Mouse (Mus musculus) embryonic facial prominence, embryonic 10.5 days (tissue): ENCODE measurements around the gene Vps51. TPM values are rescaled to one million over a fixed set of nuclear protein-coding genes. Genes with fewer than 3 reads are reported as not detected.

Source experiments
- DNase-seq: peaks from one replicate; pipeline ENCODE4 v3.0.0-alpha.2; 2017; ENCODE audit warnings: low spot score
- H3K27ac ChIP-seq: fragments of 300-500 bp; sonication (generic); replicated peaks from 2 replicates; pipeline ENCODE4 v1.5.1; 2016; ENCODE audit warnings: mild to moderate bottlenecking
- H3K27me3 ChIP-seq: fragments of 300-500 bp; sonication (generic); replicated peaks from 2 replicates; pipeline ENCODE4 v1.6.1; 2016; ENCODE audit warnings: low read depth, mild to moderate bottlenecking; ENCODE audit not compliant: poor library complexity, severe bottlenecking
- H3K36me3 ChIP-seq: fragments of 300-500 bp; sonication (generic); replicated peaks from 2 replicates; pipeline ENCODE4 v1.6.1; 2016; ENCODE audit warnings: mild to moderate bottlenecking, moderate library complexity
- H3K4me1 ChIP-seq: fragments of 300-500 bp; sonication (generic); 2 replicates; pipeline ENCODE4 v1.6.1; 2016
- H3K4me3 ChIP-seq: fragments of 300-500 bp; sonication (generic); 2 replicates; pipeline ENCODE4 v1.5.1; 2016; ENCODE audit warnings: mild to moderate bottlenecking, moderate library complexity
- H3K9me3 ChIP-seq: fragments of 300-500 bp; sonication (generic); 2 replicates; pipeline ENCODE4 v1.6.1; 2016; ENCODE audit warnings: mild to moderate bottlenecking
- WGBS: fragments of 180-500 bp; shearing (Covaris S2); methylation state at CpG from one replicate; pipeline ENCODE4 v1.1.7; 2016; 5-methylcytosine and 5-hydroxymethylcytosine counted together
- polyA plus RNA-seq: library from polyadenylated mRNA; unstranded; fragments of >200 nt; fragmentation: Nextera tagmentation; extraction: Ambion mirVana; gene quantifications from 2 replicates; pipeline ENCODE4 v1.2.1, GENCODE M21; 2016

Gene Vps51
- 70.5 and 71.9 TPM in 2 replicates for polyA plus RNA-seq

- H3K4me1 ChIP-seq = peaks cover 19% of the 10 kb centered on the region
- no peaks in the 10 kb centered on the region for H3K9me3 ChIP-seq
- WGBS = 2% methylated on average over 33 of the region's 33 CpGs
- no peaks in the 10 kb centered on the region for H3K27me3 ChIP-seq
- H3K36me3 ChIP-seq = peaks cover 56% of the 10 kb centered on the region
- H3K27ac ChIP-seq = peak within 1 kb of the TSS; percentile 94
- peak; percentile 86 for DNase-seq
- H3K4me3 ChIP-seq = peak within 1 kb of the TSS; percentile 70
Measured at GRCm38 (mm10) chr19:6076564-6077393, at the start of gene Vps51. TSS of gene Vps51 (minus strand) at chr19:6077231.

GRCm38 (mm10) chr19:6126289-6126688 is 49.3 kb upstream of the Vps51 start:
- Histone ChIP-seq H3K27ac (no peak overlapping the region), H3K4me1 (peaks cover 25% of the 10 kb centered on the region), H3K4me3 (no peak overlapping the region), H3K27me3 (no peaks in the 10 kb centered on the region), H3K36me3 (peaks cover 2% of the 10 kb centered on the region; the same call in 1 of the 2 replicates), H3K9me3 (no peaks in the 10 kb centered on the region)
- WGBS = 23% methylated on average over 4 of the region's 4 CpGs
- peak; percentile 36 for DNase-seq

GRCm38 (mm10) chr19:6124898-6125297 is 47.9 kb upstream of the Vps51 start:
- Histone ChIP-seq H3K27me3 (no peaks in the 10 kb centered on the region), H3K36me3 (peaks cover 5% of the 10 kb centered on the region; the same call in 1 of the 2 replicates), H3K9me3 (no peaks in the 10 kb centered on the region), H3K4me3 (no peak overlapping the region), H3K27ac (no peak overlapping the region), H3K4me1 (peaks cover 27% of the 10 kb centered on the region)
- no peak for DNase-seq
- WGBS = 76% methylated on average over 2 of the region's 2 CpGs

- 47% methylated on average over 8 of the region's 8 CpGs for WGBS
- peaks cover 39% of the 10 kb centered on the region for H3K4me1 ChIP-seq
- H3K9me3 ChIP-seq = no peaks in the 10 kb centered on the region
- peaks cover 5% of the 10 kb centered on the region; the same call in 1 of the 2 replicates for H3K36me3 ChIP-seq
- no peaks in the 10 kb centered on the region for H3K27me3 ChIP-seq
- peak overlapping the region; percentile 80 for H3K27ac ChIP-seq
- H3K4me3 ChIP-seq = 0 out of 2 replicates have a peak overlapping the region, but pooled peaks have one; percentile 6
- DNase-seq = peak; percentile 54
Measured at GRCm38 (mm10) chr19:6123330-6123729, 46.3 kb upstream of the Vps51 start.

GRCm38 (mm10) chr19:6121761-6122160 is 44.7 kb upstream of the Vps51 start:
- H3K27ac ChIP-seq = peak overlapping the region; percentile 72
- H3K9me3 ChIP-seq = no peaks in the 10 kb centered on the region
- peaks cover 42% of the 10 kb centered on the region for H3K4me1 ChIP-seq
- WGBS = 37% methylated on average over 19 of the region's 19 CpGs
- no peaks in the 10 kb centered on the region for H3K27me3 ChIP-seq
- H3K36me3 ChIP-seq = peaks cover 8% of the 10 kb centered on the region; the same call in 1 of the 2 replicates
- peak overlapping the region; percentile 33; the same call in 1 of the 2 replicates for H3K4me3 ChIP-seq
- DNase-seq = no peak

- H3K4me3 ChIP-seq = peak overlapping the region; percentile 94
- H3K36me3 ChIP-seq = peaks cover 38% of the 10 kb centered on the region
- 2% methylated on average over 8 of the region's 8 CpGs for WGBS
- H3K9me3 ChIP-seq = no peaks in the 10 kb centered on the region
- peaks cover 43% of the 10 kb centered on the region for H3K4me1 ChIP-seq
- DNase-seq = peak; percentile 45
- no peaks in the 10 kb centered on the region for H3K27me3 ChIP-seq
- H3K27ac ChIP-seq = peak overlapping the region; percentile 92
Measured at GRCm38 (mm10) chr19:6118677-6119185, 41.7 kb upstream of the Vps51 start.

GRCm38 (mm10) chr19:6117986-6118676 is 41.1 kb upstream of the Vps51 start, which contains the start of gene Sac3d1:
TSS of gene Sac3d1 (minus strand) at chr19:6118650.
- H3K4me1 ChIP-seq = peaks cover 38% of the 10 kb centered on the region

GRCm38 (mm10) chr19:6117346-6117985 is 40.4 kb upstream of the Vps51 start:
- peaks cover 51% of the 10 kb centered on the region for H3K36me3 ChIP-seq
- peak overlapping the region; percentile 92 for H3K27ac ChIP-seq
- H3K4me1 ChIP-seq = peaks cover 38% of the 10 kb centered on the region
- no peaks in the 10 kb centered on the region for H3K27me3 ChIP-seq
- no peaks in the 10 kb centered on the region for H3K9me3 ChIP-seq
- WGBS = 6% methylated on average over 32 of the region's 32 CpGs
- peak overlapping the region; percentile 94 for H3K4me3 ChIP-seq
- DNase-seq = no peak

More at GRCm38 (mm10) chr19:6117986-6118676, 41.1 kb upstream of the Vps51 start, which contains the start of gene Sac3d1:
- DNase-seq = peak; percentile 92
- Histone ChIP-seq H3K27ac (peak within 1 kb of the TSS; percentile 92), H3K9me3 (no peaks in the 10 kb centered on the region), H3K27me3 (no peaks in the 10 kb centered on the region), H3K4me3 (peak within 1 kb of the TSS; percentile 94), H3K36me3 (peaks cover 44% of the 10 kb centered on the region)
- under 1% methylated on average over 77 of the region's 77 CpGs for WGBS

GRCm38 (mm10) chr19:6116113-6116850 is 39.3 kb upstream of the Vps51 start:
- Histone ChIP-seq H3K4me1 (peaks cover 30% of the 10 kb centered on the region), H3K27ac (no peak overlapping the region), H3K27me3 (no peaks in the 10 kb centered on the region), H3K36me3 (peaks cover 60% of the 10 kb centered on the region), H3K9me3 (no peaks in the 10 kb centered on the region), H3K4me3 (peak overlapping the region; percentile 94)
- WGBS = 89% methylated on average over 15 of the region's 15 CpGs
- DNase-seq = no peak

- H3K27me3 ChIP-seq = no peaks in the 10 kb centered on the region
- H3K27ac ChIP-seq = no peak overlapping the region
- H3K36me3 ChIP-seq = peaks cover 64% of the 10 kb centered on the region
- H3K4me3 ChIP-seq = no peak overlapping the region
- 75% methylated on average over 6 of the region's 6 CpGs for WGBS
- peaks cover 13% of the 10 kb centered on the region for H3K4me1 ChIP-seq
- H3K9me3 ChIP-seq = no peaks in the 10 kb centered on the region
- DNase-seq = no peak
Measured at GRCm38 (mm10) chr19:6113116-6113515, 36.1 kb upstream of the Vps51 start.

GRCm38 (mm10) chr19:6105586-6105985 is 28.6 kb upstream of the Vps51 start, which contains the start of gene Naaladl1:
TSS of gene Naaladl1 (plus strand) at chr19:6105782.
- Histone ChIP-seq H3K9me3 (no peaks in the 10 kb centered on the region), H3K36me3 (0 out of 2 replicates have a peak, but pooled peaks cover 11% of the 10 kb centered on the region), H3K4me1 (peaks cover 25% of the 10 kb centered on the region), H3K27me3 (no peaks in the 10 kb centered on the region), H3K27ac (no peak within 1 kb of the TSS), H3K4me3 (0 out of 2 replicates have a peak within 1 kb of the TSS, but pooled peaks have one; percentile 8)
- WGBS = 87% methylated on average over 7 of the region's 7 CpGs
- DNase-seq = no peak
